Mouse (Mus musculus) WW6 (cell line): ENCODE results near the gene Bex1.
A peak's percentile ranks its signal among the peaks of the same experiment; 100 is the strongest.

ENCODE experiments used
- DNase-seq: peaks from one replicate; pipeline ENCODE4 v3.0.0-alpha.2; 2013; ENCODE audit warnings: low read depth, low spot score

Bex1 gene

GRCm38 (mm10) chrX:136172118-136172551 lies 43.2 kb downstream of the Bex1 start, which contains the start of gene Tceal8:
Gene Tceal8 (minus strand): TSS chrX:136172342.
- DNase-seq, result peak; percentile 75

DNA sequence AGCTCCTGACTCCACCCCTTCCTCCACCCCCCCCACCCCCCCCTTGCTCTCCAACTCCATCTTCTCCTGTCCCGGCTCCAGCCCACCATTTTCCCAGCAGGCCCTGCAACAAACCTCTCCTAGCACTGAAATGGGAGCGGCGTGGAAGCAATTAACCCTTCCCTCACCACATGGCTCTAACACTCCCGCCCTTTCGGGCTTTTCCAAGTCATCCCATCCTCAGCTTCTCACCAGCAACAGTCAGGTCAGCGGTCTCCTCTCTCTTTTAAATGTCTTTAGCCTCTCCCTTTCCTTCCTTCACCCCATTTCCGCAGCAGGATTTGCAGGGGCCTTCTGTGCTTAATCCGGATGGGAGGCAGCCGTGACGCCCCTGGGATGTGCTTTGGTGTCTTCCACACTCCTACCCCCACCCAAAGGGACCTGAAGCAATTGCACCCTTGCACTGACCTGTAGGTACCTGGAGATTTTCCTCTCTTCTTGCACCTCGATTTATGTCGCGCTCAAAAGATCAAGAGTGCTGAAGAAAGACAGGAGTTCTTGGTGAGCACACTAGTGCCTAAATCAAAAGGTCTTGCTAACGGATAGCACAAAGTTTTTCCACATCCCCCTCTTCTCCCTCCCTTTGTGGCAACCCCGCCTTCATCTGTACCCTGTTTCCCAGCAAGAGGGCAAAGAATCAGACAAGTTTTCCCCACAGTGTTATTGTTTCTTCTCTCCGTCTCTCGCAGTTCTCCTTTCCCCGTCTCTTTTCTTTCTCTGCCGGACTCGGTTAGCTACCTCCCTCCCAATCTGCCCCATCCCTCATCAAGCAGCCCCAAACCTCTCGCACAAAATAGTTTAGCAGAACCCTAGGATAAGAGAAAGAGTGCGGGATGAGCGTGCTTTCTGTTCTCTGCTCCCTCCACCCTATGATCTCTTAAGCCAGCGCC lies 43.9 kb downstream of the Bex1 start:
- DNase-seq, result no peak

GRCm38 (mm10) chrX:136170625-136171024 lies 44.7 kb downstream of the Bex1 start:
- DNase-seq, result no peak
